Mouse (Mus musculus) midbrain, embryonic 11.5 days (tissue): Measurements from ENCODE around the gene Ccdc84. TPM values are rescaled to one million over a fixed set of nuclear protein-coding genes. Genes with fewer than 3 reads are reported as not detected.
"Not testable (repeated sequence)": the region's sequence is repeated elsewhere in the genome, so short reads cannot be mapped to it uniquely, and the experiment has no call there.

ENCODE experiments used
- ATAC-seq: fragments of 200-750 bp; cut with Nextera tagmentation; 2 replicates; pipeline ENCODE4 v1.8.0; 2017; ENCODE audit warnings: moderate TSS enrichment, moderate library complexity; ENCODE audit not compliant: low FRiP score
- DNase-seq: peaks from one replicate; pipeline ENCODE4 v3.0.0; 2015; ENCODE audit warnings: low spot score; ENCODE audit errors: missing footprints
- H3K27ac ChIP-seq: fragments of 300-500 bp; sonication (generic); 2 replicates; pipeline ENCODE4 v1.5.1; 2014; ENCODE audit warnings: low read depth, low read length
- H3K27me3 ChIP-seq: fragments of 300-500 bp; sonication (generic); 2 replicates; pipeline ENCODE4 v1.6.1; 2014; ENCODE audit warnings: mild to moderate bottlenecking, low read length, moderate library complexity, mixed read lengths; ENCODE audit not compliant: control insufficient read depth, insufficient read depth
- H3K36me3 ChIP-seq: fragments of 300-500 bp; sonication (generic); 2 replicates; pipeline ENCODE4 v1.6.1; 2014; ENCODE audit warnings: mild to moderate bottlenecking, low read length, moderate library complexity, mixed read lengths; ENCODE audit not compliant: control insufficient read depth, insufficient read depth
- H3K4me1 ChIP-seq: fragments of 300-500 bp; sonication (generic); 2 replicates; pipeline ENCODE4 v1.6.1; 2014; ENCODE audit warnings: low read length; ENCODE audit not compliant: control insufficient read depth, insufficient read depth
- H3K4me2 ChIP-seq: fragments of 300-500 bp; sonication (generic); 2 replicates; pipeline ENCODE4 v1.6.1; 2014; ENCODE audit warnings: mild to moderate bottlenecking, moderate library complexity
- H3K4me3 ChIP-seq: fragments of 300-500 bp; sonication (generic); 2 replicates; pipeline ENCODE4 v1.5.1; 2014; ENCODE audit warnings: low read depth, low read length
- H3K9ac ChIP-seq: fragments of 300-500 bp; sonication (generic); 2 replicates; pipeline ENCODE4 v1.6.1; 2014; ENCODE audit warnings: low read length
- H3K9me3 ChIP-seq: fragments of 300-500 bp; sonication (generic); 2 replicates; pipeline ENCODE4 v1.6.1; 2016; ENCODE audit warnings: low read length; ENCODE audit not compliant: control insufficient read depth
- WGBS: fragments of 180-500 bp; shearing (Covaris S2); extraction: QIAGEN DNeasy Blood & Tissue Kit; methylation state at CpG from one replicate; pipeline ENCODE4 v1.1.7; 2014; 5-methylcytosine and 5-hydroxymethylcytosine counted together
- polyA plus RNA-seq: library from polyadenylated mRNA; unstranded; fragments of >200 nt; fragmentation: Nextera tagmentation; extraction: Ambion mirVana; gene quantifications from 2 replicates; pipeline ENCODE4 v1.2.1, GENCODE M21; 2014

The Ccdc84 gene
- polyA plus RNA-seq, result 24.2 and 31.9 TPM in 2 replicates

DNA sequence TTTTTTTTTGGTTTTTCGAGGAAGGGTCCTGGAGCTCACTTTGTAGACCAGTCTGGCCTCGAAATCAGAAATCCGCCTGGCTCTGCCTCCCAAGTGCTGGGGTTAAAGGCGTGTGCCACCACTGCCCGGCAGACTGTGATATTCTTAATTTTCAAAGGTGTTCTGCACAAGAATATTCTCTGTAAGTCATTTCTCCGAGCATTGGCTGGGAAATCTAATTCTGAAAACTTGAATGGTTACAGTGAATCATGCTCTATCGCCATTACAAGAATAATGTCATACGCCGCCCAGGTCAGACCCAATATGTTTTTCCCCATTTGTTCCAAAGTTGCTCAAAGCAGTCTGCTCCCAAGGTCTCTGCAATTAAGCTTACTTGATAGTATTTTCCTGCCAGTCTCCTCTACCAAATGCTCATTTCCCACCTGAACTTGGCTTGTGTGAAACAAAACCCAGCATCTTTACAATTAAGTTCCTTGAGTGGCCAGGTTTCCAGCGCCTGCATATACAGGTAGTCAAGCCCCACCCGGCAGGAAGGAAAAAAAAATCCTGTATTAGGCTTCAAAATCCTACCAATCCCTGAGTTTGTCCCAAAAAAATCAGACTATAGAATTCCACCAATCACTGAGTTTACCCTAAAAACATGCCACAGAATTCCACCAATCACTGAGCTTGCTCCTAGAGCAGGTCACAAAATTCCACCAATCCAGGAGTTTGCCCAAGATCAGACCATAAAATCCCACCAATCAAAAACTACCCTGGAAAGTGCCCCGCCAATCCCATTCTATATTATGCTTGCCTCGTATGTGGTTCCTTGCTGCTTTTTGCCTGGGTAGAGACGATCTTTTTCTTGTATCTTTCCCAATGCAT is at the start of gene Ccdc84:
Gene Ccdc84 (minus strand): TSS at position 51 of the 867 bp plus-strand sequence.
- DNase-seq, result peak; percentile 86
- peak within 1 kb of the TSS; percentile 50 for H3K27ac ChIP-seq
- WGBS, result 79% methylated on average over 14 of the region's 14 CpGs

DNA sequence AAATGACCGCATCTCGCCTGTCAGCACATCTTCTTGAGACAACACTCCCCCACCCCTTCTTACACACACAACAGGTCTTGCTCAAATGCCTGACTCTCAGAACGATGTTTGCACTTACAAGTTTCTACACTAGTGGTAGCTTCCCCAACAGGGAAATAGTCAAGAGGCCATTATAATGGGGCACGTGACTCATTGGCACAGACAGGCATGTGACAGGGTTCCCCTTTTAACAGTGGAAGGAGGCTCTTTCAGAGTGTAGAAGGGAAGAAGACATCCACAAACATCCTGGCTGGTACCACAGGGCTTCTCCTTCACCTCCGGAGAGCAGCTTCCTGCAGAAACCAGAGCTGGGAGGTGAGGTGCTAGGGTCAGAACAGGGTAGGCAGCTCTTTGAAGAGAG is 43.6 kb upstream of the Ccdc84 start:
- no peak for ATAC-seq
- 86% methylated on average over 5 of the region's 5 CpGs for WGBS

More for the DNA sequence above, at the start of gene Ccdc84:
- ATAC-seq, result no peak
- peak within 1 kb of the TSS; percentile 77 for H3K4me3 ChIP-seq
- H3K4me1 ChIP-seq, result peaks cover 8% of the 10 kb centered on the region
- no peaks in the 10 kb centered on the region for H3K27me3 ChIP-seq
- H3K9ac ChIP-seq, result peak within 1 kb of the TSS; percentile 80
- peak within 1 kb of the TSS; percentile 67 for H3K4me2 ChIP-seq
- no peaks in the 10 kb centered on the region for H3K36me3 ChIP-seq
- no peaks in the 10 kb centered on the region for H3K9me3 ChIP-seq

DNA sequence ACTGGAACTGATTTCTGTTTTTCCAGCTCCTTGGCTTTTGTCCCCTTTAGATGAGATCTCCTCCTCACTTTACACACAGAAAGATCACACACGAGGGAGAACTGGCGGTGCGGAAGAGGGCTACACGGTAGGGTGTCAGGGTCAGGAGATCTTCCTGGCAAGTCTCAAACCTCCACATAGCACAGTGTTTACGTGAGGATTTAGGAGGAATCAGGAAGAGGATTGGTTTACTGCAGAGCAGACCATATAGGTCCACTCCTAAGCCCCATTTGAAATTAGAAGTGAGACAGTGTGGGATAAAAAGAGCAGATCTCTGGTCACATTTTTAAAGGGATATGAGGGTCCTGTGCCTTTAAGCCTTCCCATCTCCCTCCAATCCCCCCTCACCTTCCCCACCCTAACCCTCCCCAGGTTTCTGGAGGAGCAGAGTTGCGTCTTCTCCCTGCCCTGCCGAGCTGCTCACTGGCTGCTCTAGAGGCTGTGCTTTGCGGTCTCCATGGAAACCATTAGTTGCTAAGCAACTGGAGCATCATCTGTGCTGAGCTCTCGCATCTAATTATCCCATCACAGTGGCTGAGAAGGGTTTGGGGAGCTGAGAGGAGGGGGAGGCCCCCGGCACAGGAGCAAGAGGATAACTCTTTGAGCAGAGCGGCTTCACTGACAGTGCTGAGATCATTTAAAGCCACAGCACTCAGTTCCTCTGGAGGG is 38.8 kb upstream of the Ccdc84 start:
- H3K4me2 ChIP-seq, result peak overlapping the region; percentile 30
- H3K9me3 ChIP-seq, result no peaks in the 10 kb centered on the region
- peak overlapping the region; percentile 47 for H3K9ac ChIP-seq
- H3K27me3 ChIP-seq, result no peaks in the 10 kb centered on the region
- peak; percentile 99 for DNase-seq
- H3K27ac ChIP-seq, result peak overlapping the region; percentile 87
- peak; percentile 97 for ATAC-seq
- WGBS, result 2% methylated on average over 11 of the region's 11 CpGs
- no peaks in the 10 kb centered on the region for H3K36me3 ChIP-seq
- H3K4me3 ChIP-seq, result peak overlapping the region; percentile 9; the same call in 1 of the 2 replicates
- peaks cover 22% of the 10 kb centered on the region for H3K4me1 ChIP-seq

More for the DNA sequence above, 43.6 kb upstream of the Ccdc84 start:
- no peak overlapping the region for H3K4me2 ChIP-seq
- no peak overlapping the region for H3K9ac ChIP-seq
- peaks cover 11% of the 10 kb centered on the region for H3K4me1 ChIP-seq
- no peak overlapping the region for H3K4me3 ChIP-seq
- no peak for DNase-seq
- H3K27ac ChIP-seq, result no peak overlapping the region
- no peaks in the 10 kb centered on the region for H3K27me3 ChIP-seq
- no peaks in the 10 kb centered on the region for H3K36me3 ChIP-seq
- H3K9me3 ChIP-seq, result no peaks in the 10 kb centered on the region

- no peak for DNase-seq
- no peaks in the 10 kb centered on the region for H3K36me3 ChIP-seq
- ATAC-seq, result no peak
- peaks cover 22% of the 10 kb centered on the region for H3K4me1 ChIP-seq
- H3K9ac ChIP-seq, result peak within 1 kb of the TSS; percentile 14; the same call in 1 of the 2 replicates
- no peaks in the 10 kb centered on the region for H3K9me3 ChIP-seq
- H3K4me3 ChIP-seq, result no peak within 1 kb of the TSS
- no peak within 1 kb of the TSS for H3K4me2 ChIP-seq
- WGBS, result 12% methylated on average over 4 of the region's 4 CpGs
- no peaks in the 10 kb centered on the region for H3K27me3 ChIP-seq
- no peak within 1 kb of the TSS for H3K27ac ChIP-seq
Observed at GRCm38 (mm10) chr9:44454891-44455220, 36.5 kb upstream of the Ccdc84 start, which contains the start of gene Upk2. Upk2 (minus strand) TSS chr9:44454976.

DNA sequence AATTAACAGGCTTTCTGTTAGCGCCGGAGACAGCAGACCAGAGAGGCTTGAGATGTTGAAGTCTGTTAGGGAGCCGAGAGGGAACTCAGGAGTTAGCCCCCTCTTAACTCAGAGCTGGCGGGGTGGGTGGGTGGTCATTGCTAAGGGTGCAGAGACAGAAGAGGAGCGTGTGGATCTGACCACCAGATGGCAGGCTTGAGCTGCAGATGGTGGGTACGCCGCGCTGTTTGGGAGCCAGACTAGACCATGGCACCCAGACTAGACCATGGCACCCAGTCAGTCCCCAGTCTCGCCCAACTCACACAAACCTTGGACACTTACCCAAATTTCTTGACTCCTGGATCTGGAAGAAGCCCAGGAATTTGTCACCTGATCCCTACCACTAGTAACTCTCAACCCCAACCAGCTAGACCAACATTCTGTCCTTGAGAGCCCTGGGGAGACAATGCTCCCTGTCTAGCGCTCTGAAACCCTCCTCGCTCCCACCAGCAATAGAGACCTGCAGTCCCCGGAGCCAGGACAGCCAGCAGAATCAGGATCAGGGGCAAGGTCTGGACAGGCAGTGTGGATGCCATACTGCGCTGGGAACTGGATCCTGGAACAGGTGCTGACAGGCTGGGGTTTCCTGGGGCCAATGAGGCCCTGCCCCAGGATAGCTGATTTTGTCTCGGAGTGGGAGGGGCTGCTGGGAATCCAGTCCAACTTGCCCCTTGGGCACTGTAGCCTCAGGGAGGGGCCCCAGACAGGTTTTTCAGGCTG is 35.9 kb upstream of the Ccdc84 start:
- ATAC-seq (peak; percentile 65), DNase-seq (peak; percentile 99)
- Histone ChIP-seq H3K27me3 (no peaks in the 10 kb centered on the region), H3K36me3 (no peaks in the 10 kb centered on the region), H3K4me2 (no peak overlapping the region), H3K4me1 (peaks cover 22% of the 10 kb centered on the region), H3K27ac (no peak overlapping the region), H3K4me3 (no peak overlapping the region), H3K9ac (peak overlapping the region; percentile 14; the same call in 1 of the 2 replicates), H3K9me3 (no peaks in the 10 kb centered on the region)
- WGBS, result 10% methylated on average over 14 of the region's 14 CpGs

DNA sequence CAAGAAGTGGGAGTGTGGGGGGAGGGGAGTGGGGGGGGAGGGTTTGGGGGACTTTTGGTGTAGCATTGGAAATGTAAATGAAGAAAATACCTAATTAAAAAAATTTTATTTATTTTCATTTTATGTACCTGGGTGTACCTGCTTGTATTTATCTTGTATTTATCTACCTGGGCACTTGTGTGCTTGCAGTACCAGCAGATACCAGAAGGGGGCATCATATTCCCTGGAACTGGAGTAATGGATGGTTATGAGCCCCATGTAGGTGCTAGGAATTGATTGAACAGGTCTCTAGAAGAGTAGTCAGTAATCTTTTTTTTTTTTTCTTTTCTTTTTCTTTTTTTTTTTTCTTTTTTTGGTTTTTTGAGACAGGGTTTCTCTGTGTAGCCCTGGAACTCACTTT is 32.0 kb upstream of the Ccdc84 start:
- Histone ChIP-seq H3K4me1 (peaks cover 5% of the 10 kb centered on the region), H3K27me3 (no peaks in the 10 kb centered on the region), H3K27ac (no peak overlapping the region), H3K36me3 (no peaks in the 10 kb centered on the region), H3K9me3 (no peaks in the 10 kb centered on the region), H3K9ac (no peak overlapping the region), H3K4me2 (no peak overlapping the region), H3K4me3 (no peak overlapping the region)
- ATAC-seq (no peak), DNase-seq (no peak)

- not testable (repeated sequence) for H3K9ac ChIP-seq, H3K36me3 ChIP-seq, ATAC-seq, H3K4me3 ChIP-seq, H3K4me1 ChIP-seq, H3K9me3 ChIP-seq, H3K27ac ChIP-seq, DNase-seq, H3K4me2 ChIP-seq, H3K27me3 ChIP-seq
- 86% methylated on average over 7 of the region's 7 CpGs for WGBS
Observed at GRCm38 (mm10) chr9:44444402-44445025, 26.1 kb upstream of the Ccdc84 start.

GRCm38 (mm10) chr9:44440961-44441360 is 22.6 kb upstream of the Ccdc84 start, which contains the start of gene Foxr1:
Foxr1 (minus strand) TSS chr9:44441136.
- Histone ChIP-seq H3K9ac (no peak within 1 kb of the TSS), H3K4me2 (no peak within 1 kb of the TSS), H3K27me3 (no peaks in the 10 kb centered on the region), H3K9me3 (no peaks in the 10 kb centered on the region), H3K4me1 (no peaks in the 10 kb centered on the region), H3K36me3 (no peaks in the 10 kb centered on the region), H3K27ac (no peak within 1 kb of the TSS), H3K4me3 (no peak within 1 kb of the TSS)
- DNase-seq (no peak), ATAC-seq (no peak)
- WGBS, result 72% methylated on average over 19 of the region's 19 CpGs
